Mouse (Mus musculus) lung, postnatal 0 days (tissue): ENCODE measurements around the gene Olfr66. TPM values are rescaled to one million over a fixed set of nuclear protein-coding genes. Genes with fewer than 3 reads are reported as not detected.

Source experiments
- ATAC-seq: fragments of 200-750 bp; cut with Nextera tagmentation; 2 replicates; pipeline ENCODE4 v1.8.0; 2017; ENCODE audit warnings: moderate library complexity
- DNase-seq: peaks from one replicate; pipeline ENCODE4 v3.0.0-alpha.2; 2016; ENCODE audit warnings: low spot score
- H3K27ac ChIP-seq: fragments of 300-500 bp; sonication (generic); 2 replicates; pipeline ENCODE4 v1.5.1; 2014; ENCODE audit warnings: antibody characterized with exemption, mild to moderate bottlenecking, low read length, mixed read lengths
- H3K27me3 ChIP-seq: fragments of 300-500 bp; sonication (generic); replicated peaks from 2 replicates; pipeline ENCODE4 v1.6.1; 2014; ENCODE audit warnings: low read length, mixed read lengths; ENCODE audit not compliant: insufficient read depth
- H3K36me3 ChIP-seq: fragments of 300-500 bp; sonication (generic); 2 replicates; pipeline ENCODE4 v1.6.1; 2014; ENCODE audit warnings: low read length, mixed read lengths; ENCODE audit not compliant: insufficient read depth
- H3K4me1 ChIP-seq: fragments of 300-500 bp; sonication (generic); 2 replicates; pipeline ENCODE4 v1.6.1; 2014; ENCODE audit warnings: antibody characterized with exemption, low read depth, low read length, mixed read lengths; ENCODE audit not compliant: insufficient read depth
- H3K4me2 ChIP-seq: fragments of 300-500 bp; sonication (generic); replicated peaks from 2 replicates; pipeline ENCODE4 v1.6.1; 2014; ENCODE audit warnings: low read depth, mild to moderate bottlenecking, low read length, moderate library complexity, mixed read lengths
- H3K4me3 ChIP-seq: fragments of 300-500 bp; sonication (generic); 2 replicates; pipeline ENCODE4 v1.5.1; 2014; ENCODE audit warnings: low read depth, low read length
- H3K9ac ChIP-seq: fragments of 300-500 bp; sonication (generic); replicated peaks from 2 replicates; pipeline ENCODE4 v1.6.1; 2014; ENCODE audit warnings: low read depth, mild to moderate bottlenecking
- H3K9me3 ChIP-seq: fragments of 300-500 bp; sonication (generic); 2 replicates; pipeline ENCODE4 v1.6.1; 2016; ENCODE audit warnings: low read length, mixed read lengths
- CTCF ChIP-seq: IDR thresholded peaks from 2 replicates; pipeline ENCODE4 v1.5.1; 2016; ENCODE audit warnings: antibody characterized with exemption, mild to moderate bottlenecking
- EP300 ChIP-seq: IDR thresholded peaks from 2 replicates; pipeline ENCODE4 v1.6.1; 2016; ENCODE audit warnings: antibody characterized with exemption, mild to moderate bottlenecking, control low read depth
- WGBS: fragments of 180-500 bp; shearing (Covaris S2); extraction: QIAGEN DNeasy Blood & Tissue Kit; methylation state at CpG from one replicate; pipeline ENCODE4 v1.1.7; 2014; 5-methylcytosine and 5-hydroxymethylcytosine counted together
- polyA plus RNA-seq: library from polyadenylated mRNA; unstranded; fragments of >200 nt; fragmentation: Nextera tagmentation; extraction: Ambion mirVana; gene quantifications from 2 replicates; pipeline ENCODE4 v1.2.1, GENCODE M21; 2015

Olfr66 gene
- polyA plus RNA-seq, 1 experiment from 2014 or later = not detected

DNA sequence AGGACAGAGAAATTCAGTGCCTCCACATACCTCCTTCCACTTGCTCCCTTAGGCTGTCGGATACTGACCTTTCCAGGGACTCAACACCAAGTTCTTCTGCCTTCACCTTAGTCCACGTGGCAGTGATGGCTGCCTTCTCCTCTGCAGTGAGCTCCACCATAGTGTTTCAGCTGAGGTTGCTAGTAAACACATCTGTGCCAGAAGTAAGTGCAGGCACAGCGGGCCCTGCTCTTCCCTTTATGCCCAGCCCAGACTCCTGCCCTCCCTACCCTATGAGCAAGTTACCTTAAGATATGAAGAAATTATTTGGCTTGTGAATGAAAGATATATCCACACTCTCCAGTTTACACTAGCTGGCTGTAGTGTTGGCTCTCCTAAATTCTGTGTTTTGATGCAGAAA is 45.8 kb downstream of the Olfr66 start, which contains the start of gene Hbb-bh2:
Hbb-bh2 (minus strand) TSS at position 253 of the 400 bp plus-strand sequence.
- 57% methylated on average over 3 of the region's 3 CpGs for WGBS
- Histone ChIP-seq H3K4me2 (no peak within 1 kb of the TSS), H3K27ac (no peak within 1 kb of the TSS), H3K9ac (no peak within 1 kb of the TSS), H3K4me1 (no peaks in the 10 kb centered on the region), H3K27me3 (no peaks in the 10 kb centered on the region), H3K36me3 (no peaks in the 10 kb centered on the region), H3K9me3 (no peaks in the 10 kb centered on the region), H3K4me3 (no peak within 1 kb of the TSS)
- no peak for TF ChIP-seq EP300
- TF ChIP-seq CTCF = no peak
- DNase-seq (no peak), ATAC-seq (no peak)

Other genes starting within 250 kb of the Olfr66 start
- not detected in 2 replicates for gene Olfr622, start 243.6 kb downstream of the Olfr66 start, polyA plus RNA-seq
- gene Olfr623, start 222.6 kb downstream of the Olfr66 start, polyA plus RNA-seq = not detected in 2 replicates
- gene Olfr624, start 215.1 kb downstream of the Olfr66 start, polyA plus RNA-seq = 0.02 and 0.05 TPM in 2 replicates
- not detected in 2 replicates for gene Olfr625-ps1, start 203.5 kb downstream of the Olfr66 start, polyA plus RNA-seq
- gene Olfr243, start 171.6 kb downstream of the Olfr66 start, polyA plus RNA-seq = not detected in 2 replicates
- not detected in 2 replicates for gene Olfr628, start 155.9 kb downstream of the Olfr66 start, polyA plus RNA-seq
- gene Olfr629, start 141.3 kb downstream of the Olfr66 start, polyA plus RNA-seq = not detected in 2 replicates
- not detected in 2 replicates for gene Olfr630, start 128.9 kb downstream of the Olfr66 start, polyA plus RNA-seq
- gene Olfr69, start 114.7 kb downstream of the Olfr66 start, polyA plus RNA-seq = 0.05 TPM in 1 of 2 replicates, not detected in the other
- gene Olfr68, start 106.6 kb downstream of the Olfr66 start, polyA plus RNA-seq = not detected in 2 replicates
- not detected in 2 replicates for gene Olfr67, start 94.4 kb downstream of the Olfr66 start, polyA plus RNA-seq
- 4,793 and 5,487 TPM in 2 replicates for gene Hbb-bt, start 72.3 kb downstream of the Olfr66 start, polyA plus RNA-seq
- 19,829 and 23,579 TPM in 2 replicates for gene Hbb-bs, start 58.2 kb downstream of the Olfr66 start, polyA plus RNA-seq
- gene Hbb-bh2, start 45.7 kb downstream of the Olfr66 start, polyA plus RNA-seq = not detected in 2 replicates
- gene Hbb-bh1, start 43.1 kb downstream of the Olfr66 start, polyA plus RNA-seq = 0.27 TPM in 1 of 2 replicates, not detected in the other
- 11.4 and 11.9 TPM in 2 replicates for gene Hbb-y, start 33.0 kb downstream of the Olfr66 start, polyA plus RNA-seq
- gene Olfr64, start 8.2 kb upstream of the Olfr66 start, polyA plus RNA-seq = not detected in 2 replicates
- gene Olfr65, start 17.2 kb upstream of the Olfr66 start, polyA plus RNA-seq = 0.05 TPM in 1 of 2 replicates, not detected in the other
- gene Olfr631, start 42.6 kb upstream of the Olfr66 start, polyA plus RNA-seq = not detected in 2 replicates
- gene Olfr632, start 48.1 kb upstream of the Olfr66 start, polyA plus RNA-seq = not detected in 2 replicates
- gene Olfr633, start 58.2 kb upstream of the Olfr66 start, polyA plus RNA-seq = not detected in 2 replicates
- not detected in 2 replicates for gene Olfr635, start 84.9 kb upstream of the Olfr66 start, polyA plus RNA-seq
- gene Olfr638, start 112.5 kb upstream of the Olfr66 start, polyA plus RNA-seq = not detected in 2 replicates
- gene Olfr639, start 131.1 kb upstream of the Olfr66 start, polyA plus RNA-seq = not detected in 2 replicates
- gene Olfr640, start 139.3 kb upstream of the Olfr66 start, polyA plus RNA-seq = not detected in 2 replicates
- gene Olfr641, start 149.2 kb upstream of the Olfr66 start, polyA plus RNA-seq = not detected in 2 replicates
- not detected in 2 replicates for gene Olfr642, start 166.4 kb upstream of the Olfr66 start, polyA plus RNA-seq
- not detected in 2 replicates for gene 4930516K23Rik, start 175.2 kb upstream of the Olfr66 start, polyA plus RNA-seq
- not detected in 2 replicates for gene Olfr644, start 185.6 kb upstream of the Olfr66 start, polyA plus RNA-seq
- gene Olfr645, start 199.2 kb upstream of the Olfr66 start, polyA plus RNA-seq = not detected in 2 replicates
- not detected in 2 replicates for gene Olfr646, start 218.6 kb upstream of the Olfr66 start, polyA plus RNA-seq
- not detected in 2 replicates for gene Ubqln5, start 243.6 kb upstream of the Olfr66 start, polyA plus RNA-seq